Mouse (Mus musculus): ENCODE data around the gene Synm.

The Synm gene

GRCm38 (mm10) chr7:67759629-67759995 lies at the start of gene Synm:
Synm (minus strand) TSS chr7:67759742.
- DNase-seq: peak; percentile 97 to 99

DNA sequence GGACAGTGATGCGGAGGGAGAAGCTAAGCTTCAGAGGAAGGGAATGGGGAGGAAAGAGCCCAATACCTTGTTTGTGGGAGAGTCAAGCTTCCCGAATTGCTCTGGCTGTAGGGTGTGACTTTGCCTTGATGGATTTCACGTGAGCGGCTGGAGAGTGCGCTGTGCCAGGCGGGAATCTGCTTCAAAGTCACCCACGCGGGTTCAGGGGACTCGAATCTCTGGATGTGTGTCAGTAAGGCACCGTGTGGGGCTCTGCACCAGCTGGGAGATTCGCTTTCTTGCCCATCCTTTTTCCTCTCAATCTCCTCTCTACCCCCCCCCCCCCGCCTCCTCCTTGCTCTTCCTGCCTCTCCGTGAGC lies 44.3 kb upstream of the Synm start:
- DNase-seq: no peak

DNA sequence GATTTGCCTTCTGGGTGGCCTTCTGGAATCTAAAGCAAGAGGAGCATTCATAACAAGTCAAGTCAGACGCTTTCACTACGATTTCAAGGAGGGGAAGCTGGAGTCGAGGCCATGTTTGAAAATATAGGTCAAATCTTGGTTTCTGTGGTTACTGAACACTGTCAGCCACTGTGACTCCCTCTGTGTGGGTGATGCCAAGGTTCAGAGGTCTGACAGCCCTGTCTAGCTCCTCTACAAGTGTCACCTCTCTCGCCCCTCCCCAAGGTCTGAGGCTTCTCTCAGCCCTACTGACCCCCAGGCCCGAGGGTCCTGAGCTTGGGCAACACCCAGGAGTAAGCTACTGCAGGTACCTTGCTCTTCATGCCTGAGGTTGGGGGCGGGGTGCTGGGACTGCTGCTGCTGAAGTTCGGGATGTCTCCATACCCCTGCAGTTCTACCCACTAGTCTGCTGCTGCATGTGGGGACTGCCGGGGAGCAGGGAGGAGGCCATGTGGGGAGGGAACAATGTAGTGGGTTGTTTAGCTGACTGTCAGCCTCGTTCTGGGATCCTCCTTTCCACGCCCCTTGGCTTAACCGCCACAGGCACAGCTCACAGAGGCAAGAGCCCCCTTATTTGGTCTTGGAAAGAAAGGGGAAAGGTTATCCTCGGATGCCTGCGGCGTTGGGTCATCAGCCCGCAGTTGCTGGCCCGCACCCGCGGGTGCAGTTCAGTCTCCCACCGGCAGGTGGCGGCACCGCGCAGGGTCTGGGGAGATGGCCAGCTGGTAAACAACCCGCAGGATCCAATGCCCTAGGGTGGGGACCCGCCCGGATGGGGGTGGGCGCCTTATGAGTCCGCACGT lies 43.7 kb upstream of the Synm start:
- DNase-seq: peak; percentile 94 to 97

GRCm38 (mm10) chr7:67801022-67801421 lies 41.5 kb upstream of the Synm start:
- DNase-seq: no peak

GRCm38 (mm10) chr7:67800547-67800946 lies 41.0 kb upstream of the Synm start:
- DNase-seq: no peak

- DNase-seq: no peak
These were observed 38.9 kb upstream of the Synm start for GRCm38 (mm10) chr7:67798476-67798875.

DNA sequence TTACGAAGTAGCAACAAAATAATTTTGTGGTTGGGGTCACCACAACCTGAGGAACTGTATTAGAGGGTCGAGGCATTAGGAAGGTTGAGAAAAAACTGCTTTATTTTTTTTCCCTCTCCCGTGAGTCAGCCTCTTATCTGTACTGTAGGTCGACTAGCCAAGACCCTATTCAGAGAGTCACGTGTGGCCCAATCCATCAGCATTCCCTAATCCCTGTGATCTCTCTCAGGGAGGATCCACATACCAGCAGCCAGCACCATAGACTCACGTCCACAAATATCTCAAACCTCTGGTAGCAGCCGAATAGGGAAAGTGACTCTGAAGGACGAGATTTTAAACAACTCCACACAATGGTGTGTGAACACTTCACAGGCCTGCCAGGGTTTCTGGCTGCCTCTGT lies 37.5 kb upstream of the Synm start:
- no peak for DNase-seq

DNA sequence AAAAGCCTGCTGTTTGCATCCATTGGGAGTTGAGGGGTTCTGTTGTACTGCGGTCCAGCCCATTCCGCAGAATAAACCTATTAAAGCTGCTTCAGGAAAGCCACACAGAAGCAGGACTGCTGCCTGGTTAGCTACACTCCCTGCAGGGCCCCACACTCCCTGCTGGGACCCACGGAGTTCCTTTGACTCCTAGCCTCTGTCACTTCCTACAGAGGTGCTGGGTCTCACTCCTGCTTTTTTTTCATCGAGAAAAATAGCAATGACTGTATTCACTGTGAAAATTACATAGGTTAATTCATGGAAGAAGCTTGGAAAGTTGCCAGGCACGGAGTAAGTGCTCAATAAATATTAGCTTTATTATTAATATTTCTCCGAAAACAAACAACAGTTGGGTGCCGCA lies 33.9 kb upstream of the Synm start:
- DNase-seq: no peak

GRCm38 (mm10) chr7:67791256-67791655 lies 31.7 kb upstream of the Synm start:
- DNase-seq: no peak

GRCm38 (mm10) chr7:67788713-67789112 lies 29.2 kb upstream of the Synm start:
- DNase-seq: peak; percentile 81 to 87

- no peak for DNase-seq
These were observed 28.3 kb upstream of the Synm start for GRCm38 (mm10) chr7:67787861-67788260.

GRCm38 (mm10) chr7:67776636-67777305 lies 17.2 kb upstream of the Synm start:
- no peak for DNase-seq

GRCm38 (mm10) chr7:67775623-67776022 lies 16.1 kb upstream of the Synm start:
- DNase-seq: no peak

- DNase-seq: no peak
These were observed 12.7 kb upstream of the Synm start for GRCm38 (mm10) chr7:67772231-67772630.

DNA sequence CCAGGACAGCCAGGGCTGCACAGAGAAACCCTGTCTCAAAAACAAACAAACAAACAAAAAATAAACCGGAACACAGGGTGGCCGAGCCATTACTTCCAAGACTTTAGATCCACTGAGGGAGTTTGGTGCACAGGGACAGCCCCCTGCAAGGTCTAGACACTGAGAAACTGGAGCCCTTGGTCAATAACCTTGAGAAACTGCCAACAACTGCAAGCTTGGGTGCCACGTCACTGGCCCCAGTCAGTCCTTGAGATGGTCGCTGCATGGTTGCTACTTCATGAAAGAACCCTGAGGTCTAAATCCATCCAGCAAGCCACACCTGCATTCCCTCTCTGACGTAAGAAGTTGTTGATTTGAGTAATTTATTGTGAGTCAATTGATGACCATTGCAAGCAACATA lies 9.9 kb upstream of the Synm start:
- DNase-seq: no peak

DNA sequence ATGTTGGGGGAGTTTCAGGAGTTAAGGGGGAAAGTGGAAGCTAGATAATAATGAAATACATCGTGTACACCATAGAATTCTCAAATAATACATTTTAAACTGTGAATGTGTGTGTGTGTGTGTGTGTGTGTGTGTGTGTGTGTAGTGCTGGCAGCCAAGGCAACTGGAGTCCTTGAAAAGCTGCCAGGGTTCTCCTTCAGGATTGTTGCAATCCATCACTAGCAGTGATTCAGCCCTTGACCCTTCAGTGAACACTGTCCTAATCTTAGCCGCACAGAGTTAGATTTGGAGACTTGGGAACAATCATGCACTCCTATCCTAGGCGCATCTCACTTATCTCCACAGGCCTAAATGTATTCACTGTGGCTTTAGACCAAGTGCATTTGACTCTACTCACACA lies 8.6 kb upstream of the Synm start:
- DNase-seq: no peak

DNA sequence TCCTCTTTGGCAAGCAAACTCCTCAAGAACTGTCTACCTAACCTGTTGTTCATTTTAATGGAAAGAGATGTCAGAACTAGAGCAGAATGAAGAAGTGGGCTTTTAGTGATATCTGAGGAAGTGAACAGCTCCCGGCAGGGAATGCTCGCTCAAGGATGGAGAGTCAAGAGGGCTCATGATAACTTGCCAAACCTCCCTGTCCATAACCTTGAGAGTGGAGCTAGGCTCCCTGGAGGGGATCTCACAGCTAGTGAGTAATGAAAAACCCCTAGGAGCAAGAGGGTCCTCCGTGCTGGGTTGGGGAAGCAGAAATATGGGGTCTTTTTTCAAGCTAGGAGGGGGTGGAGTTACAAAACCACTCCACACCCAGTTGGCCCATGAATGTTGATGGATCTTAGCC lies 4.1 kb upstream of the Synm start:
- no peak for DNase-seq

DNA sequence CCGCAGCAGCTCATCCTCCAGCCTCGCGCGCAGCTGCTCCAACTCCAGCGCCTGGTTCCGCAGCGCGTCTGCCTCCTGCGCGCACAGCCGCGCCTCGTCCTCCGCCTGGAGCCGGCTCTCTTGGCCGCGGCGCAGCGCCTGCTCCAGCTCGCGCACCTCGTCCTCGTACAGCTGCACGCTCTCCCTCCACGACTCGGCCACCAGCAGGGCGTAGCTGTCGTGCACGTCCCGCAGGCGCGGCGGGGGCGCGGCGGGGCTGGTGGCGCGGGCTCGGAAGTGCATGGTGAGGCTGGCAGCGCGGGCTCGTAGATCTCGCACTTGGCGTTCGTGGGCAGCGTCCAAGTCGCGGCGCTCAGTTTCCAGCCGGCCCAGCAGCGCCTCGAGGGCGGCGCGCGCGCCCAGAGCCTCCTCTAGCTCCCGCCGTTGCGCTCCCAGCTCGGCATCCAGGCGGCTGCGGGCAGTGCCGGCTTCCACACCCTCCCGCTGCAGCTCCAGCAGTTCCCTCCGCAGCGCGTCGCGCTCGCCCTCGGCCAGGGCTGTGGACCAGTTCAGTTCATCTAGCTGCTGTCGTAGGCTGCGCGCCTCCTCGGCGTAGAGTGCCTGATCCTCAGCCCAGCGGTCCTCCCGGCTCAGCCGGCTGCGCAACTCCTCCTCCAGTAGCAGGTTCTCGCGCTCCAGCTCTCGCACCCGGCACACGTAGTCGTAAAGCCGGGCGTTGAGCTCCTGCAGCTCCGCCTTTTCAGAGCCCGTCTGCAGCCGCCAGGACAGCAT lies 499 bp downstream of the Synm start:
- peak; percentile 59 to 65 for DNase-seq

DNA sequence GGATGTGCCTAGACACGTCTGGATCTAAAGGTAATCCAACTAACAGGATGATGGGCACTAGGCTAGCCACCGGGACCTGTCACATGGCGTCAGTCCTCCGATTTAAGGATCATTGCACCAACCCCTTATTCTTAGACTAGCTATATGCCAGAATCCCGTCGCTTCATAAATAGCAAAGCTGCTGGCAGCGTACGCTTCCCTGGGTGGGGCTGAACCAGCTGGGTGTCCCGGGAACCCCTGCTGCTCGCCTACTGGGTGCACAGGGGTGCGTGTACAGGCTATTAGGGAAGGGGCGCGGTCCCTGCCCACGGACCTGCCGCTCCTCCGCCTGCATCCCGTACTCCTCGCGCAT lies 1.1 kb downstream of the Synm start:
- DNase-seq: no peak

GRCm38 (mm10) chr7:67756636-67757035 lies 2.9 kb downstream of the Synm start:
- no peak for DNase-seq

- no peak for DNase-seq
These were observed 4.2 kb downstream of the Synm start for GRCm38 (mm10) chr7:67755366-67755765.

DNA sequence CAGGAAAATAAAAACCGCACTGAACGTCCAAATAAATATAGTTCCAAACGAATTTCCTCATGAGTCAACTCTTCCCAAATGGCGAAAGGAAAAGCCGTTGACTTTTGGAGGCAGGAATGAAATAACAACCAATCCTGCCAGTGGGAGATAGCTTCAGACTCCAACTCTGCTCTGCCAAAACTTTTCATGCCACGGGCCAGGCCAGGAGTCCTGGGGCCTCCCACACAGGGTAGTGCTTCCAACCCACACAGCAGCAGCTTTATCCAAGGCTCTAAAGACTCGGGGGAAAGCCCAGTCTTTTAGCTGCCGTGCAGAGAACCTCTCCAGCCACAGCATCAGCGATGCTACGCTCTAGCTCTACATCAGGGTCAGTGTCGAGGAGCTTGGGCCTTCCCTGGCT lies 4.9 kb downstream of the Synm start:
- no peak for DNase-seq

GRCm38 (mm10) chr7:67749441-67750239 lies 9.9 kb downstream of the Synm start:
- DNase-seq: no peak
